Mouse (Mus musculus) left cerebral cortex, adult 11 months (tissue): ENCODE results near the gene Gm21883.
"Not testable (repeated sequence)": the region's sequence is repeated elsewhere in the genome, so short reads cannot be mapped to it uniquely, and the experiment has no call there.

ENCODE experiments used
- DNase-seq: peaks from one replicate; pipeline ENCODE4 v3.0.0; 2022; ENCODE audit warnings: low spot score

Gene Gm21883

GRCm38 (mm10) chrX:31574183-31574582 lies at the start of gene Gm21883:
Gene Gm21883, minus strand, starts transcription at chrX:31574283.
- DNase-seq = not testable (repeated sequence)

GRCm38 (mm10) chrX:31618820-31619219 lies 44.7 kb upstream of the Gm21883 start, which contains the start of gene Spin2e:
Gene Spin2e, minus strand, starts transcription at chrX:31618920.
- not testable (repeated sequence) for DNase-seq
